Mouse (Mus musculus) olfactory bulb, adult 2 months (tissue): ENCODE measurements around the gene Tspan14. TPM values are rescaled to one million over a fixed set of nuclear protein-coding genes. Genes with fewer than 3 reads are reported as not detected.

Experiments
- H3K27ac ChIP-seq: fragments of 200-500 bp; 2 replicates; pipeline ENCODE4 v1.5.1; 2012; ENCODE audit warnings: low read depth, low read length; ENCODE audit not compliant: insufficient read depth
- H3K4me1 ChIP-seq: fragments of 200-500 bp; 2 replicates; pipeline ENCODE4 v1.6.1; 2012; ENCODE audit warnings: low read length; ENCODE audit not compliant: control insufficient read depth, insufficient read depth
- H3K4me3 ChIP-seq: fragments of 200-500 bp; 2 replicates; pipeline ENCODE4 v1.5.1; 2012; ENCODE audit warnings: mild to moderate bottlenecking, low read depth, low read length, moderate library complexity; ENCODE audit not compliant: insufficient read depth
- CTCF ChIP-seq: fragments of 200-500 bp; IDR thresholded peaks from 2 replicates; pipeline ENCODE4 v1.5.1; 2012; ENCODE audit warnings: low read depth, mild to moderate bottlenecking, low read length, moderate library complexity; ENCODE audit not compliant: insufficient read depth
- POLR2A ChIP-seq: fragments of 200-500 bp; IDR thresholded peaks from 2 replicates; pipeline ENCODE4 v1.6.1; 2012; ENCODE audit warnings: mild to moderate bottlenecking, low read depth, low read length, moderate library complexity; ENCODE audit not compliant: insufficient read depth
- WGBS: fragments of 180-500 bp; shearing (Covaris S2); methylation state at CpG from one replicate; pipeline ENCODE4 v1.1.7; 2018; 5-methylcytosine and 5-hydroxymethylcytosine counted together
- polyA plus RNA-seq: library from polyadenylated mRNA; stranded (reverse); fragments of >200 nt; gene quantifications from 2 replicates; pipeline ENCODE4 v1.2.4, GENCODE M21; 2012; ENCODE audit warnings: low replicate concordance; ENCODE audit not compliant: missing spikeins, insufficient read depth, insufficient read length

Gene Tspan14
- polyA plus RNA-seq, 1 experiment = not detected

DNA sequence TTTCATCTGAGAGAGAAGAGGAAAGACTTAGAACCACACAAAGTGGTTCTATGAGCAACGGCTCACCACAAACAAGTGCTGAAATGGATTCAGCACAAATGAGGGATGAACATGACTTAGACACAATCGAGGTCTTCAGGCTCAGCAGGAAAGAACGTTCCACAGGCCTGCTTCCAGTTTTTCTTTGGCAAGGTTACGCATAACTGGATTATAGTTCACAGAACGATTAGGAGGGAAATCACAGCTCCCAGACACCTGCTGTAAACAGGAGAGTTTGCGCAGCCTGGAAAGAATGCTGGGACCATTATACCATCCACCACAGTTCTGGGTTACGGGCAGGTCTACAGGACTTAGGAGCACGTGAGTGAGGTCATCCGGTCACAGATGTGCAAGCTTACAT lies 39.1 kb upstream of the Tspan14 start:
- TF ChIP-seq POLR2A = no peak
- no peak for TF ChIP-seq CTCF
- H3K4me3 ChIP-seq = no peak overlapping the region
- peaks cover 13% of the 10 kb centered on the region for H3K4me1 ChIP-seq
- no peak overlapping the region for H3K27ac ChIP-seq
- WGBS = 82% methylated on average over 9 of the region's 9 CpGs

DNA sequence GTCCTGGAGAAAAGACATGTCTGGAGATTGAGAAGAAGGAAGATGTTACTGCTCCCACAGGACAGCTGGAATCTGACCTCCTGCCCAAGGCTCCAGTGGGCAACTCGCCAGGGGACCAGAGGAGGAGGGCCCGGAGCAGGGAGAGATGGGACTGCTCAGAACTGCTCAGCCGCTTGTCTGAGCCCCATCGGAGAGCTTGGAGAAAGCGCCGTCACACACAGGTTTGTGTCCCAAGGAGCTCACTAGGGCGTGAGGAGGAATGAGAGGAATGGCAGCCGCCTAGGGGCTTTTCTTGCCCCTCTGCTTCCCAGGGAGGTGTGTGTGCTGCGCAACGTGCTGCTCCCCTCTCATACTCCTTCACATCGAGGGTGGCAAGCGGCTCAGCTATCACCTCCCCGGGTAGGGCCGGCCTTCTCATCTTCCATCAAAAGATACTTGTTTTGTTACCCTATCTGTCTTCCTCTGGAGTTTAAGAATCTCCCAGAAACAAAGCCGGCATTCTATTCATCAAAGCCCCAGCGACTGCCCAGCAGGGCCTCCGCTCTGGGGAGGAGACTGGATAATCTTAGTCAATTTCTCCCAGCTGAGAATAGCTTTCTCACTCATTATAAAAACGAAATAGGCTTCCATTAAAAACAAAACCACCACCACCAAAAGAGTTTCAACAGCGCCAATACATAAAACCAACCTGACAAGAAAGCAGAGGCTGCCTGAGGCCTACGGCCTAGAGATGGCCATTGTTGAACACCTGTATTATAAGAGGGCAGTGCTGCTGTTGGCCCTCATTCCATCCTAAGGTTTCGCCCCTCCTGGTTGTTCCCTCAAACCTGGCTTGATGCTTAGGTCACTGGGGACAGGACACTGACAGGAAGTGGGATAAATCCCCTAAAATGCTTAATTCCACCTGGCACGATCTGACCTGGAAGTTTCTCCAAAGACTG lies 37.9 kb upstream of the Tspan14 start:
- Histone ChIP-seq H3K4me3 (peak overlapping the region; percentile 5; the same call in 1 of the 2 replicates), H3K27ac (peak overlapping the region; percentile 8; the same call in 1 of the 2 replicates), H3K4me1 (peaks cover 13% of the 10 kb centered on the region)
- no peak for TF ChIP-seq CTCF
- TF ChIP-seq POLR2A = no peak
- 46% methylated on average over 22 of the region's 22 CpGs for WGBS

DNA sequence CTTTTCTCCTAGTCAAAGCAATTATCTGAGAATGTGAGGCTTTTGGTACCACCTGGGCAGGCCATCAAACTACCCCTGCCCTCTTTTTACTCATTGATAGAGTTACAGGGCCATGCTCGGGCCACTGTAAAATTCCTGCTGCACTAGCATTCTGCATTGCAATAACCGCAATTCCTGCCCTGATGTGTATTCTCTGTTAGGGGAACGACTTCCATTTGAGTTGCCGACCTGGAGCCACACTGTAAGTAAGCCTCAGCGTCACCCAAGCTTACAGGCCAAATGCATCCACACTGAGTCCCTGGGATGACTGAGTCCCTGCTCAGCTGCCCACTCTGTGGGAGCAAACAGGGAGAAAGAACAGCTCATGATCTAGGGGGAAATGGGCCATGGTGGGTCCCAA lies 35.0 kb upstream of the Tspan14 start:
- TF ChIP-seq CTCF (no peak), POLR2A (no peak)
- Histone ChIP-seq H3K27ac (no peak overlapping the region), H3K4me1 (peaks cover 7% of the 10 kb centered on the region), H3K4me3 (no peak overlapping the region)
- 97% methylated on average over 5 of the region's 5 CpGs for WGBS

DNA sequence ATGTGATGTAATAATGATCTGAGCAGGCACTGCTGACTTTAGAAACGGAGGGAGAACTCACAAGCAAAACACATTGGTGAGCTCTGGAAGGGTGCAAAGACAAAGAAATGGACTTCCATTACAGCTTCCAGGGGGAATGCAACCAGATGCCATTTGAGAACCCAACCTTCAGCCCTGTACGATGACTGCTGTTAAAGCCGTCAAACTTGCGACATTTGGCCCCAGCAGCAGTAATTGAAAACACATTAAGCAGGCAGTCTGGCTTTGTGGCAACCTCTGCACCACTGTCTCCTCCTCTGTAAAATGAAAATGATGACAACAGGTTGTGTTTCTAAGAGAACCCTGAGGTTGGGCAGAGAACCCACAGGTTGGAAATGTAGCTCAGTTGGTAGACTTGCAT lies 34.2 kb upstream of the Tspan14 start:
- 92% methylated on average over 4 of the region's 4 CpGs for WGBS
- Histone ChIP-seq H3K4me1 (peaks cover 7% of the 10 kb centered on the region), H3K27ac (no peak overlapping the region), H3K4me3 (no peak overlapping the region)
- TF ChIP-seq CTCF = no peak
- TF ChIP-seq POLR2A = no peak

DNA sequence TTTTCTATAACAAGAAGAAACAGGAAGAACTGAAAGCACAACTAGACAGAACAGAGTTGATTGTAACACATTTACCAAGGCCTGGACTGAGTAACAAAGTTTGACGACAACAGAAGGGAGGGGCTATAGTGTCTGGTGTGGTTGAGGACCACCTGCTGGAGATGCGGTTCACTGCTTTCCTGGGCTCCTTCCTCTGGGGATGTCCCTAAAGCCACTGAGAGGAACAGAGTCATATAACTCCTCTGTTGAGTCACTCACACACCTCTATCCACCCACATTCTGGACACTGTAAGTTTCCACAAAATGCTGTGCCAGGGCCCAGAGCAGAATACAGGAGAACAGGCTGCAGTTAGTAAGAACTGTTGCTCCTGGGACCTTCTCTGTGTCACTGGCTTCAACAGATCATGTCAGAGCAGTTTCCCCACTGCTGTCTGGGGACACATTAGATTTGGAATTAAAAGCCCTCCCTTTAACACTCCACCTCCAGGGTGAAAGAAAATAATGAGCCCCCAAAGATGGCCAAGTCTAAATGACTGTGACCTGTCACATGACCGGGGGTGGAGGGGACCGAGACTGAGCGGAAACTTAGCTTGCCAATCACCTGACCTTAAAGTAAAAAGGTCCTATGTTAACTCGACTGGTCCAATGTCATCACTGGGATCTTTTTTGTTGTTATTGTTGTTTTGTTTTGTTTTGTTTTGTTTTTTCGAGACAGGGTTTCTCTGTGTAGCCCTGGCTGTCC lies 33.5 kb upstream of the Tspan14 start:
- peaks cover 7% of the 10 kb centered on the region for H3K4me1 ChIP-seq
- no peak overlapping the region for H3K4me3 ChIP-seq
- no peak overlapping the region for H3K27ac ChIP-seq
- TF ChIP-seq POLR2A = no peak
- TF ChIP-seq CTCF = no peak
- 87% methylated on average over 7 of the region's 7 CpGs for WGBS

DNA sequence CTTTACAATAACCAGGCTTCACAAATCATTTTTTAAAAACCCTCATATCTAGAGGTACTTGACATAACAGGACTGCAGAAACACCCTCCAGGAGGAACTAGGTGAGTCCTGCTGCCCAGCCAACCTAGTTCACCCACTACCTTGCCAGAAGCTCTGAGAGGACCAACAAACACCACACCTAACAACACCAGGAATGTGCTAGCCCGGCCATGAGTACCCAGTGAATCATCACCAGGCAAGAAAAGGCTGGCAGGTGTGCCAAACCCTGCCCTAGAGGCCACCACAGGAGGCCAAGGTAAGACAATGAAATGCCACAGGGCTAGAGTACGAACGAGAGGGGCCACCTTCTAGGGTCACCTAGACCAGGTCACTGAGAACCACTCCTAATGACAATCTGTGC lies 29.6 kb upstream of the Tspan14 start:
- Histone ChIP-seq H3K27ac (no peak overlapping the region), H3K4me1 (no peaks in the 10 kb centered on the region), H3K4me3 (no peak overlapping the region)
- 92% methylated on average over 3 of the region's 3 CpGs for WGBS
- TF ChIP-seq POLR2A (no peak), CTCF (no peak)

DNA sequence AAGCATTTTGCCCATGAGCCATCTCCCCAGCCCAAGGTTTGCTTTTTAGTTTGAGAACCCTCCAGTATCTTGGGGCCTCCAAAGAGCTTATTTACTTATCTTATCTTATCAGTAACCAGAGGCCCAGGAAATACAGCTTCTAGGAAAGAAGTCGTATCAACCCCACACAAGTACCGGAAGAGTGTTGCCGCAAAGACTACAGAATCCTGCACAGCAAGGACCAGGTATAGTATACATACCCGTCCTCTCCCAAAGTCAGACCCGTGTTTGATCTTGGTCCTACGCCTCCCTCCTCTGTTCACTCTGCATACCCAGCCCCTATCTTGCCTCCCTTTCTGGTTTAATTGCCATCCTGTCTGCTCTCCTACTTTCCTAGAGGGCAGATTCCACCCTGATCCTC lies 25.9 kb upstream of the Tspan14 start:
- no peak overlapping the region for H3K4me3 ChIP-seq
- no peak overlapping the region for H3K27ac ChIP-seq
- WGBS = 92% methylated on average over 6 of the region's 6 CpGs

DNA sequence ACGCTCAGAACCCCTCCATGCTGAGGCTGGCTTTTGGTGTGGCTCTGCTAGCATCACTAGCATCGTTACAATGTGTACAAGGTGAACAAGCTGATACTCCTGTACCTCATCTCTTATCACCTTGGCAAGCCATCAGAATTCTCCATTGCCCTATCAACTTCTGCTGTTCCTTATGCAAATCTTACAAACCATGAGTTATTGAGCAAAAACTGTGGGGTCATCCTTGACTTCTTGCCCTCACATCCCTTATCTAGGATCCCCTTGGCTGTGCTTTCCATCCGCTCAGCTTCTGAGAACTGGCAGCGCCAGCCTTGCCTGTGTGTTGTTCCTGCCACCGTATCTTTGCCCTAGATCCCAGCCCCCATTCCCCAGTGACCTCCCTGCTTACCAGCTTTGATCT lies 22.2 kb upstream of the Tspan14 start:
- TF ChIP-seq POLR2A (no peak), CTCF (no peak)
- 94% methylated on average over 5 of the region's 5 CpGs for WGBS
- H3K4me1 ChIP-seq = no peaks in the 10 kb centered on the region
- no peak overlapping the region for H3K4me3 ChIP-seq
- H3K27ac ChIP-seq = no peak overlapping the region

More for the DNA sequence above, 25.9 kb upstream of the Tspan14 start:
- no peaks in the 10 kb centered on the region for H3K4me1 ChIP-seq
- TF ChIP-seq POLR2A (no peak), CTCF (no peak)

DNA sequence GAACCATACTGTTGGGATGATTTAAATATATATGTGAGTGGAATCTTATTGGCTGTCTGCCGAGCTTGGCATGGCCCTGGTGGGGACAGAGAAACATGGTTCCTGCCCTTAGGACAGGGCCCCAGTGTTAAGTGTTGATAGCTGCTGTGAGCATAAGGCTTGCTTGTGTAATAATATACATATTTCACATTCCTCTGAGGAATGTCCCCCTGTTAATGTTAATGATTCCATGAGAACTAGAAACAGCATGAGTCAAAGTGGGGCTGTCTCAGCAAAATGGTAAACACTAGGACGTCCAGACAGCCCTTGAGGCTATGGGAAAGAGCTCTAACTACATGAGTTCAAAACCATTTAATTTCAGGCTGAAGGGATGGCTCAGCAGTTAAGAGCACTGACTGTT lies 20.6 kb upstream of the Tspan14 start:
- Histone ChIP-seq H3K4me3 (no peak overlapping the region), H3K4me1 (no peaks in the 10 kb centered on the region), H3K27ac (no peak overlapping the region)
- TF ChIP-seq CTCF (no peak), POLR2A (no peak)
- WGBS = 93% methylated on average over 2 of the region's 2 CpGs
